9 mouse cellular contexts compared by ENCODE assay signal in the genomic region with DNA sequence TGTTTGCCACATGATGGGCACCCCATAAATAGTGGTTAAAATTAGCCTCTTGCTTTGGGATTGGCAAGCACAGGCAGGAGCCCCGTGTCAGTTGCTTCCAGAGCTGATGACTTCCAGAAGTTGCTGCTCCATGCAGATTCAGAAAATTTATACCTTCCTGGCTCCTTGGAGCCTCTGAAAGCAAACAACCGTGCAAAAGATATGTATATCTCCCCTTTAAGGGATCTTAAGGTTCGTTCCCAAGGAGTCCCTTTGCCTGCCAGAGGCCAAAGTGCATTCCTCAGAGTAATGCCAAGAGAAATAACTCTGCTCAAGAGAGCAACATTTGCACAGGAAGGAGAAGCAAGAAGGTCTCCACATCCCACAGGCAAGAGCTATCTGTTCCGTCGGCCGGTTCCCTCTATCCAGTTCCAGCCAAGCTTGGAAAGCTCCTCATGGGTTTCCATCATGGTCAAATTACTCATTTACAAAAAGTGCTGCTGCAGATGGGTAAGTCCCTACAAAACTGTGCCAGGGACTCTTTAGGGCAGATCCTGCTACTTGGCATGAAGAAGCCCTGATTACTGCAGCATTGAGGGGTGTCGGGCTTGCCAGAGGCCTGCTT.
DNase-seq lines count a peak whose midpoint lies in the region; ATAC-seq lines count a peak whose summit lies in the region.
"Had no signal": no experiment of that assay in that cellular context is flagged by ENCODE, and none has a peak within 500 bp of the region (broad histone marks: within the 10 kb centered on the region; RNA-seq: fewer than 3 reads in every experiment).

No protein-coding gene starts in this region.

- ATAC-seq in embryonic facial prominence, embryonic 12.5 days (ENCODE audit: insufficient number of reproducible peaks, insufficient read depth, low FRiP score, low TSS enrichment), result no peak
- peak; percentile 49 for ATAC-seq in kidney, embryonic 16.5 days (ENCODE audit: low FRiP score, low TSS enrichment)
- no peak for ATAC-seq in activated CD4-positive, CD25-positive, alpha-beta regulatory T cell, adult 4 months

- no peaks in the 10 kb centered on the region for H3K9me3 ChIP-seq in embryonic facial prominence, embryonic 12.5 days
- no peaks in the 10 kb centered on the region for H3K9me3 ChIP-seq in embryonic facial prominence, embryonic 10.5 days
- H3K9me3 ChIP-seq in kidney, embryonic 16.5 days (ENCODE audit: low read length), result no peaks in the 10 kb centered on the region

- H3K4me2 ChIP-seq in embryonic facial prominence, embryonic 12.5 days (replicated peaks), result no peak overlapping the region
- H3K4me2 ChIP-seq in kidney, embryonic 16.5 days (replicated peaks; ENCODE audit: low read depth, low read length), result no peak overlapping the region

- H3K9ac ChIP-seq in embryonic facial prominence, embryonic 12.5 days, result no peak overlapping the region
- no peak overlapping the region for H3K9ac ChIP-seq in kidney, embryonic 16.5 days (replicated peaks; ENCODE audit: low read length)

- no peaks in the 10 kb centered on the region for H3K36me3 ChIP-seq in embryonic facial prominence, embryonic 12.5 days
- H3K36me3 ChIP-seq in embryonic facial prominence, embryonic 10.5 days (replicated peaks), result no peaks in the 10 kb centered on the region
- no peaks in the 10 kb centered on the region for H3K36me3 ChIP-seq in kidney, embryonic 16.5 days (ENCODE audit: insufficient read depth, low read length)

- DNase-seq in embryonic facial prominence, embryonic 10.5 days (ENCODE audit: low spot score), result no peak
- DNase-seq in testis, postnatal 14 days (ENCODE audit: low spot score), result peak; percentile 5
- DNase-seq in testis, postnatal 10 days (ENCODE audit: low spot score), result no peak
- peak; percentile 31 for DNase-seq in yolk sac, embryonic 10.5 days (ENCODE audit: low spot score)
- DNase-seq in thymus, postnatal 14 days, result no peak
- DNase-seq: adrenal gland, postnatal 14 days had no signal

- no peak overlapping the region for H3K4me3 ChIP-seq in embryonic facial prominence, embryonic 12.5 days
- no peak overlapping the region for H3K4me3 ChIP-seq in embryonic facial prominence, embryonic 10.5 days
- H3K4me3 ChIP-seq in kidney, embryonic 16.5 days (ENCODE audit: low read length), result no peak overlapping the region

- no peaks in the 10 kb centered on the region for H3K27me3 ChIP-seq in embryonic facial prominence, embryonic 12.5 days
- no peaks in the 10 kb centered on the region for H3K27me3 ChIP-seq in embryonic facial prominence, embryonic 10.5 days (replicated peaks; ENCODE audit: low read depth, poor library complexity, severe bottlenecking)
- no peaks in the 10 kb centered on the region for H3K27me3 ChIP-seq in kidney, embryonic 16.5 days (ENCODE audit: insufficient read depth, low read length)

- peaks cover 9% of the 10 kb centered on the region; the same call in 1 of the 2 replicates for H3K4me1 ChIP-seq in embryonic facial prominence, embryonic 12.5 days
- peaks cover 15% of the 10 kb centered on the region for H3K4me1 ChIP-seq in embryonic facial prominence, embryonic 10.5 days
- H3K4me1 ChIP-seq in kidney, embryonic 16.5 days (ENCODE audit: insufficient read depth, low read length), result peaks cover 8% of the 10 kb centered on the region; the same call in 1 of the 2 replicates

- 56% methylated on average over 7 of the region's 7 CpGs for WGBS in embryonic facial prominence, embryonic 12.5 days
- 76% methylated on average over 7 of the region's 7 CpGs for WGBS in embryonic facial prominence, embryonic 10.5 days
- 28% methylated on average over 7 of the region's 7 CpGs for WGBS in kidney, embryonic 16.5 days

- H3K27ac ChIP-seq in embryonic facial prominence, embryonic 12.5 days, result 0 out of 2 replicates have a peak overlapping the region, but pooled peaks have one; percentile 6
- H3K27ac ChIP-seq in embryonic facial prominence, embryonic 10.5 days (replicated peaks), result no peak overlapping the region
- H3K27ac ChIP-seq in kidney, embryonic 16.5 days (ENCODE audit: low read length), result peak overlapping the region; percentile 66

Comparison
In these comparisons a context has a peak if more than half of its experiments do, and no peak if none do; other contexts are left out.
1. DNase-seq: peak in testis, postnatal 14 days (single experiment) and yolk sac, embryonic 10.5 days (single experiment); none in embryonic facial prominence, embryonic 10.5 days (single experiment), testis, postnatal 10 days (single experiment) and thymus, postnatal 14 days (single experiment).